Mouse (Mus musculus): Measurements from ENCODE around the gene Dok3. TPM values are rescaled to one million over a fixed set of nuclear protein-coding genes. Genes with fewer than 3 reads are reported as not detected.
A peak's percentile ranks its signal among the peaks of the same experiment; 100 is the strongest.

Gene Dok3
- polyA plus RNA-seq, 1 experiment, result 248 TPM

- 21% methylated on average over 4 of the region's 4 CpGs for WGBS
- peaks cover 18% of the 10 kb centered on the region for H3K36me3 ChIP-seq (ENCODE audit: control insufficient read depth, insufficient read depth, low read length)
- H3K4me1 ChIP-seq (ENCODE audit: control insufficient read depth, insufficient read depth, insufficient read length), result no peaks in the 10 kb centered on the region; the same call in 1 of the 2 replicates
- H3K27ac ChIP-seq (ENCODE audit: insufficient read depth, low read length), result no peak overlapping the region
- no peak for DNase-seq (ENCODE audit: low read depth in 1 of 2, low spot score in 2 of 2)
- H3K4me3 ChIP-seq (ENCODE audit: extremely low read depth, insufficient read depth, insufficient read length), result no peak overlapping the region
- H3K27me3 ChIP-seq (ENCODE audit: control insufficient read depth, insufficient read depth, low read length), result no peaks in the 10 kb centered on the region
- TF ChIP-seq POLR2A (IDR thresholded peaks at IDR 0.05; ENCODE audit: low read depth, low read length), result no peak
- TF ChIP-seq CTCF (IDR thresholded peaks at IDR 0.05; ENCODE audit: extremely low read depth, insufficient read depth, insufficient read length, insufficient replicate concordance), result no peak
Observed at GRCm38 (mm10) chr13:55519606-55520005, 9.5 kb downstream of the Dok3 start.

- WGBS, result 3% methylated on average over 5 of the region's 5 CpGs
- peaks cover 6% of the 10 kb centered on the region for H3K4me1 ChIP-seq (ENCODE audit: control insufficient read depth, insufficient read depth, insufficient read length)
- DNase-seq (ENCODE audit: low read depth in 1 of 2, low spot score in 2 of 2), result peak; percentile 61 to 81
- peaks cover 4% of the 10 kb centered on the region; the same call in 1 of the 2 replicates for H3K27me3 ChIP-seq (ENCODE audit: control insufficient read depth, insufficient read depth, low read length)
- H3K36me3 ChIP-seq (ENCODE audit: control insufficient read depth, insufficient read depth, low read length), result no peaks in the 10 kb centered on the region
- no peak for TF ChIP-seq POLR2A (IDR thresholded peaks at IDR 0.05; ENCODE audit: low read depth, low read length)
- TF ChIP-seq CTCF (IDR thresholded peaks at IDR 0.05; ENCODE audit: extremely low read depth, insufficient read depth, insufficient read length, insufficient replicate concordance), result peak; percentile 89; the same call in 1 of the 2 replicates
- H3K4me3 ChIP-seq (ENCODE audit: extremely low read depth, insufficient read depth, insufficient read length), result no peak overlapping the region
- no peak overlapping the region for H3K27ac ChIP-seq (ENCODE audit: insufficient read depth, low read length)
Observed at GRCm38 (mm10) chr13:55516955-55517354, 12.1 kb downstream of the Dok3 start.

GRCm38 (mm10) chr13:55513828-55514227 is 15.3 kb downstream of the Dok3 start:
- Histone ChIP-seq H3K27ac (ENCODE audit: insufficient read depth, low read length) (no peak overlapping the region), H3K27me3 (ENCODE audit: control insufficient read depth, insufficient read depth, low read length) (peaks cover 4% of the 10 kb centered on the region; the same call in 1 of the 2 replicates), H3K4me3 (ENCODE audit: extremely low read depth, insufficient read depth, insufficient read length) (0 out of 2 replicates have a peak overlapping the region, but pooled peaks have one; percentile 96), H3K4me1 (ENCODE audit: control insufficient read depth, insufficient read depth, insufficient read length) (peaks cover 10% of the 10 kb centered on the region), H3K36me3 (ENCODE audit: control insufficient read depth, insufficient read depth, low read length) (peaks cover 2% of the 10 kb centered on the region; the same call in 1 of the 2 replicates)
- 34% methylated on average over 9 of the region's 9 CpGs for WGBS
- no peak for TF ChIP-seq POLR2A (IDR thresholded peaks at IDR 0.05; ENCODE audit: low read depth, low read length)
- no peak for TF ChIP-seq CTCF (IDR thresholded peaks at IDR 0.05; ENCODE audit: extremely low read depth, insufficient read depth, insufficient read length, insufficient replicate concordance)
- DNase-seq (ENCODE audit: low read depth in 1 of 2, low spot score in 2 of 2), result no peak

- Histone ChIP-seq H3K4me3 (ENCODE audit: extremely low read depth, insufficient read depth, insufficient read length) (peak within 1 kb of the TSS; percentile 96), H3K36me3 (ENCODE audit: control insufficient read depth, insufficient read depth, low read length) (peaks cover 8% of the 10 kb centered on the region), H3K27ac (ENCODE audit: insufficient read depth, low read length) (peak within 1 kb of the TSS; percentile 90), H3K27me3 (ENCODE audit: control insufficient read depth, insufficient read depth, low read length) (peaks cover 4% of the 10 kb centered on the region; the same call in 1 of the 2 replicates), H3K4me1 (ENCODE audit: control insufficient read depth, insufficient read depth, insufficient read length) (peaks cover 10% of the 10 kb centered on the region)
- peak; percentile 57 to 78 for DNase-seq (ENCODE audit: low read depth in 1 of 2, low spot score in 2 of 2)
- TF ChIP-seq POLR2A (IDR thresholded peaks at IDR 0.05; ENCODE audit: low read depth, low read length), result peak; percentile 88
- peak; percentile 90 for TF ChIP-seq CTCF (IDR thresholded peaks at IDR 0.05; ENCODE audit: extremely low read depth, insufficient read depth, insufficient read length, insufficient replicate concordance)
- 1% methylated on average over 51 of the region's 55 CpGs for WGBS
Observed at GRCm38 (mm10) chr13:55513111-55513748, 15.9 kb downstream of the Dok3 start, which contains the start of gene Pdlim7. Gene Pdlim7, minus strand, starts transcription at chr13:55513676.

- WGBS, result 13% methylated on average over 25 of the region's 25 CpGs
- Histone ChIP-seq H3K36me3 (ENCODE audit: control insufficient read depth, insufficient read depth, low read length) (peaks cover 12% of the 10 kb centered on the region), H3K27me3 (ENCODE audit: control insufficient read depth, insufficient read depth, low read length) (peaks cover 4% of the 10 kb centered on the region; the same call in 1 of the 2 replicates), H3K27ac (ENCODE audit: insufficient read depth, low read length) (peak overlapping the region; percentile 90; the same call in 1 of the 2 replicates), H3K4me3 (ENCODE audit: extremely low read depth, insufficient read depth, insufficient read length) (peak overlapping the region; percentile 96), H3K4me1 (ENCODE audit: control insufficient read depth, insufficient read depth, insufficient read length) (peaks cover 10% of the 10 kb centered on the region)
- TF ChIP-seq POLR2A (IDR thresholded peaks at IDR 0.05; ENCODE audit: low read depth, low read length) (no peak), CTCF (IDR thresholded peaks at IDR 0.05; ENCODE audit: extremely low read depth, insufficient read depth, insufficient read length, insufficient replicate concordance) (no peak)
- no peak for DNase-seq (ENCODE audit: low read depth in 1 of 2, low spot score in 2 of 2)
Observed at GRCm38 (mm10) chr13:55512379-55513031, 16.6 kb downstream of the Dok3 start.

- Histone ChIP-seq H3K27me3 (ENCODE audit: control insufficient read depth, insufficient read depth, low read length) (peaks cover 4% of the 10 kb centered on the region; the same call in 1 of the 2 replicates), H3K4me3 (ENCODE audit: extremely low read depth, insufficient read depth, insufficient read length) (no peak overlapping the region), H3K27ac (ENCODE audit: insufficient read depth, low read length) (no peak overlapping the region), H3K4me1 (ENCODE audit: control insufficient read depth, insufficient read depth, insufficient read length) (peaks cover 10% of the 10 kb centered on the region), H3K36me3 (ENCODE audit: control insufficient read depth, insufficient read depth, low read length) (peaks cover 18% of the 10 kb centered on the region)
- no peak for TF ChIP-seq CTCF (IDR thresholded peaks at IDR 0.05; ENCODE audit: extremely low read depth, insufficient read depth, insufficient read length, insufficient replicate concordance)
- TF ChIP-seq POLR2A (IDR thresholded peaks at IDR 0.05; ENCODE audit: low read depth, low read length), result no peak
- WGBS, result 80% methylated on average over 5 of the region's 5 CpGs
- DNase-seq (ENCODE audit: low read depth in 1 of 2, low spot score in 2 of 2), result no peak
Observed at GRCm38 (mm10) chr13:55511492-55511861, 17.6 kb downstream of the Dok3 start.
